Mouse (Mus musculus) forebrain, postnatal 0 days (tissue): ENCODE results near the gene Glis3. TPM values are rescaled to one million over a fixed set of nuclear protein-coding genes. Genes with fewer than 3 reads are reported as not detected.
A peak's percentile ranks its signal among the peaks of the same experiment; 100 is the strongest.

Experiments used
- ATAC-seq: fragments of 200-750 bp; cut with Nextera tagmentation; 2 replicates; pipeline ENCODE4 v1.8.0; 2017; ENCODE audit warnings: mild to moderate bottlenecking, moderate library complexity
- DNase-seq: peaks from one replicate; pipeline ENCODE4 v3.0.0-alpha.2; 2015
- H3K27ac ChIP-seq: fragments of 300-500 bp; sonication (generic); 2 replicates; pipeline ENCODE4 v1.5.1; 2014; ENCODE audit warnings: low read depth, mild to moderate bottlenecking, antibody characterized with exemption, low read length, moderate library complexity, mixed read lengths
- H3K27me3 ChIP-seq: fragments of 300-500 bp; sonication (generic); 2 replicates; pipeline ENCODE4 v1.6.1; 2014; ENCODE audit warnings: mild to moderate bottlenecking, low read length, mixed read lengths; ENCODE audit not compliant: insufficient read depth
- H3K36me3 ChIP-seq: fragments of 300-500 bp; sonication (generic); 2 replicates; pipeline ENCODE4 v1.6.1; 2014; ENCODE audit warnings: mild to moderate bottlenecking, moderate library complexity; ENCODE audit not compliant: insufficient read depth
- H3K4me1 ChIP-seq: fragments of 300-500 bp; sonication (generic); 2 replicates; pipeline ENCODE4 v1.6.1; 2014; ENCODE audit warnings: antibody characterized with exemption; ENCODE audit not compliant: insufficient read depth
- H3K4me2 ChIP-seq: fragments of 300-500 bp; sonication (generic); 2 replicates; pipeline ENCODE4 v1.6.1; 2014; ENCODE audit warnings: low read depth, mild to moderate bottlenecking, moderate library complexity
- H3K4me3 ChIP-seq: fragments of 300-500 bp; sonication (generic); 2 replicates; pipeline ENCODE4 v1.5.1; 2014; ENCODE audit warnings: low read depth, low read length, mixed read lengths
- H3K9ac ChIP-seq: fragments of 300-500 bp; sonication (generic); 2 replicates; pipeline ENCODE4 v1.6.1; 2014; ENCODE audit warnings: mild to moderate bottlenecking
- H3K9me3 ChIP-seq: fragments of 300-500 bp; sonication (generic); 2 replicates; pipeline ENCODE4 v1.6.1; 2016; ENCODE audit warnings: low read length
- CTCF ChIP-seq: sonication (generic); IDR thresholded peaks from 2 replicates; pipeline ENCODE4 v1.5.1; 2016; ENCODE audit warnings: antibody characterized with exemption, control low read depth, low read depth
- WGBS: fragments of 180-500 bp; shearing (Covaris S2); extraction: QIAGEN DNeasy Blood & Tissue Kit; methylation state at CpG from one replicate; pipeline ENCODE4 v1.1.7; 2014; 5-methylcytosine and 5-hydroxymethylcytosine counted together
- polyA plus RNA-seq: library from polyadenylated mRNA; unstranded; fragments of >200 nt; fragmentation: Nextera tagmentation; extraction: Ambion mirVana; gene quantifications from 2 replicates; pipeline ENCODE4 v1.2.1, GENCODE M21; 2015
- total RNA-seq: library from RNA; depleted of rRNA; stranded (reverse); fragments of >200 nt; gene quantifications from 2 replicates; pipeline ENCODE4 v1.2.3, GENCODE M21; 2014

Gene Glis3
- total and polyA plus RNA-seq, 2 experiments from 2014 or later: 0.86 to 8.5 TPM

DNA sequence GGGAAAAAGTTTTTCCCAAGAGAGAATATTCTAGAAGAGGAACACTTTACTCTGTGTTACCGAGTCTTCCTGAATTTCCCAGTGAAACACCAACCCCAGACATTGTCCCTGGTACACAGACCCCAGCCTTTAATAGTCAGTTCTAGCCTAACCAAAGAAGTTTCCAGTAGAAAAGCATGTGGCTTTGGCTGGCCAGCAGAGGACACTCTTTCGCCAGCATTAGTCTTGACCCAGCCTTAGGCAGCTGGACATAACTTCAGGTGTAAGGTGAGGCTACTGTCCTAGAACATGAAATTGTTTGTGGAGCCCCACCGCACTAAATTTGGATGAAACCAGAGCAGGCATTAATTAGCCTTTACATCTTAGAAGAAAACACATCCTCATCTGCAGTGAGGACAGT, 17.8 kb upstream of the Glis3 start:
- no peak overlapping the region for H3K27ac ChIP-seq
- no peak for DNase-seq
- no peak for ATAC-seq
- no peak; the same call in 1 of the 2 replicates for TF ChIP-seq CTCF
- H3K4me1 ChIP-seq: no peaks in the 10 kb centered on the region
- H3K9me3 ChIP-seq: no peaks in the 10 kb centered on the region
- no peaks in the 10 kb centered on the region for H3K27me3 ChIP-seq
- 66% methylated on average over 3 of the region's 3 CpGs for WGBS
- no peak overlapping the region for H3K4me3 ChIP-seq
- H3K36me3 ChIP-seq: no peaks in the 10 kb centered on the region
- no peak overlapping the region for H3K9ac ChIP-seq
- H3K4me2 ChIP-seq: no peak overlapping the region

- H3K9me3 ChIP-seq: no peaks in the 10 kb centered on the region
- 87% methylated on average over 4 of the region's 4 CpGs for WGBS
- no peak overlapping the region for H3K4me3 ChIP-seq
- no peak overlapping the region for H3K27ac ChIP-seq
- H3K27me3 ChIP-seq: no peaks in the 10 kb centered on the region
- H3K4me2 ChIP-seq: no peak overlapping the region
- DNase-seq (no peak), ATAC-seq (no peak)
- TF ChIP-seq CTCF: no peak
- no peak overlapping the region for H3K9ac ChIP-seq
- no peaks in the 10 kb centered on the region for H3K4me1 ChIP-seq
- H3K36me3 ChIP-seq: no peaks in the 10 kb centered on the region
Observed at GRCm38 (mm10) chr19:28686398-28686797, 6.5 kb upstream of the Glis3 start.

GRCm38 (mm10) chr19:28685484-28685883, 5.6 kb upstream of the Glis3 start:
- 24% methylated on average over 4 of the region's 4 CpGs for WGBS
- H3K4me1 ChIP-seq: no peaks in the 10 kb centered on the region
- H3K36me3 ChIP-seq: no peaks in the 10 kb centered on the region
- H3K9me3 ChIP-seq: no peaks in the 10 kb centered on the region
- no peak overlapping the region for H3K4me3 ChIP-seq
- no peak overlapping the region for H3K27ac ChIP-seq
- no peak for TF ChIP-seq CTCF
- H3K27me3 ChIP-seq: peaks cover 3% of the 10 kb centered on the region; the same call in 1 of the 2 replicates
- H3K4me2 ChIP-seq: no peak overlapping the region
- DNase-seq: peak; percentile 12
- ATAC-seq: 0 out of 2 replicates have a peak, but pooled peaks have one; percentile 23
- no peak overlapping the region for H3K9ac ChIP-seq

DNA sequence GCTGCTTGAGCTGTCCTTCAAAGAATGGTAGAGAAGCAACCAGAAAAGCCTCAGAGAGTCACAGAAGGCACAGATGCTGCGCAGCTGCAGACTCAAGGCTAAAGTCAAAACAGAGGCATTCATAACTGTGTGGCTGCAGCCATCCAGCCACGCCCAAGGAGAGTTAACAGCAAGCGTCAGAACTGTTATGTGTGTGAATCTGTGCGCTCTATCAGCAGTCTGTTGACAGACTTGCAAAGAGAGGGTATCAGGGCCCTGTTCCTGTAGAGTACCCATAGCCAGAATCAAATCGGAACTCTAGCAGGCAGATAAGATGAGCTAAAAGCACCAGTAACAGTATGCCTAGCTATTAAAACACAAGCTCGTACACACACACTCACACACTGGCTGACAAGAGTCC, 4.5 kb upstream of the Glis3 start:
- no peak overlapping the region for H3K9ac ChIP-seq
- peaks cover 2% of the 10 kb centered on the region; the same call in 1 of the 2 replicates for H3K4me1 ChIP-seq
- DNase-seq (no peak), ATAC-seq (no peak)
- no peak for TF ChIP-seq CTCF
- H3K27me3 ChIP-seq: peaks cover 12% of the 10 kb centered on the region
- no peaks in the 10 kb centered on the region for H3K36me3 ChIP-seq
- no peak overlapping the region for H3K27ac ChIP-seq
- no peak overlapping the region for H3K4me2 ChIP-seq
- H3K9me3 ChIP-seq: no peaks in the 10 kb centered on the region
- H3K4me3 ChIP-seq: no peak overlapping the region
- 93% methylated on average over 6 of the region's 6 CpGs for WGBS

DNA sequence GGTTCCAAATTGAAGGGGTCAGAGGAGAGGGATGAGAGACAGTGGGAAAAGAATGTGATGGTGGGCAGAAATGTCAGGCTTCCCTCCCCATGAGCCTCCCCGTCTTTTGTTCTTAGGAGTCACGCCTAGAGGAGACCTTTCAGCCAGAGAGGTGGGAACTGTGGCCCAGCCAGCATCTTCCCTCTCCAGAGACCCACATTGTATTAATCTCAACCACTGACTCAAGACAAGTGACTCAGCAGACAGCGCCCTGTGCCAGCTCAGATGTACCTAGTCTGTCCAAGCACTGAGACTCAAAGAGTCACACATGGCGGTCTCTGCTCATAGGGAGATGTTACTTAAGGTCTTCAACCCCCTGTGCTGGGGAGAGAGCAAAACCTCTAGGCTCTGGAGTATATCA, 3.5 kb upstream of the Glis3 start:
- no peaks in the 10 kb centered on the region for H3K36me3 ChIP-seq
- no peaks in the 10 kb centered on the region for H3K9me3 ChIP-seq
- DNase-seq (no peak), ATAC-seq (no peak)
- H3K9ac ChIP-seq: no peak overlapping the region
- H3K4me2 ChIP-seq: no peak overlapping the region
- no peak for TF ChIP-seq CTCF
- H3K4me3 ChIP-seq: no peak overlapping the region
- no peak overlapping the region for H3K27ac ChIP-seq
- peaks cover 21% of the 10 kb centered on the region for H3K27me3 ChIP-seq
- H3K4me1 ChIP-seq: peaks cover 12% of the 10 kb centered on the region; the same call in 1 of the 2 replicates
- 98% methylated on average over 4 of the region's 4 CpGs for WGBS

DNA sequence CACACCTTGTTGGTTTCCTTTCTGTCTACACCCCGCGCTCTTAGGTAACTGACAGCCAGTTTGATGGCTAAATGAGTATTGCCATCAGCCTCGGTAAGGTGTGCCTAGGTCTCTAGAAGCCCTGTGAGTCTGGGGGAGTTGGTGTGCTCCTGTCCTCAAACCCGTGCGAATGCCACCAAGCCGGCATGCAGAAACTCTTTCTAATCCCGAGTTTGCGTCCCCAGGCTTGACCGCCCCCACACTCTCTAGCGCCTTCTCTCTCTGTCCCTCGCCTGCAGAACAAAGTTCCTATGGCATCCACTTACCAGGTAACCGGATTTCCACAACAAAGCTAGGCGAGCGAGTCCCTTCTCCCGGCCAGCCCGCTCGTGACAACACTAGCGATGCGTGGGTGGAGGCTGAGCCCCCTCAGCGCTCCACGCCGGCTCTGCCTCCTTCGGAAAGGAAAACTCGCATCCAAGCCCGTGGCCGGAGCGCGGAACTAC, 544 bp downstream of the Glis3 start:
- Histone ChIP-seq H3K4me2 (peak overlapping the region; percentile 100), H3K27ac (no peak overlapping the region), H3K9ac (peak overlapping the region; percentile 47; the same call in 1 of the 2 replicates), H3K36me3 (no peaks in the 10 kb centered on the region), H3K4me1 (peaks cover 21% of the 10 kb centered on the region), H3K9me3 (no peaks in the 10 kb centered on the region), H3K27me3 (peaks cover 28% of the 10 kb centered on the region), H3K4me3 (peak overlapping the region; percentile 57)
- no peak for TF ChIP-seq CTCF
- DNase-seq (peak; percentile 24), ATAC-seq (no peak)
- WGBS: under 1% methylated on average over 28 of the region's 28 CpGs

DNA sequence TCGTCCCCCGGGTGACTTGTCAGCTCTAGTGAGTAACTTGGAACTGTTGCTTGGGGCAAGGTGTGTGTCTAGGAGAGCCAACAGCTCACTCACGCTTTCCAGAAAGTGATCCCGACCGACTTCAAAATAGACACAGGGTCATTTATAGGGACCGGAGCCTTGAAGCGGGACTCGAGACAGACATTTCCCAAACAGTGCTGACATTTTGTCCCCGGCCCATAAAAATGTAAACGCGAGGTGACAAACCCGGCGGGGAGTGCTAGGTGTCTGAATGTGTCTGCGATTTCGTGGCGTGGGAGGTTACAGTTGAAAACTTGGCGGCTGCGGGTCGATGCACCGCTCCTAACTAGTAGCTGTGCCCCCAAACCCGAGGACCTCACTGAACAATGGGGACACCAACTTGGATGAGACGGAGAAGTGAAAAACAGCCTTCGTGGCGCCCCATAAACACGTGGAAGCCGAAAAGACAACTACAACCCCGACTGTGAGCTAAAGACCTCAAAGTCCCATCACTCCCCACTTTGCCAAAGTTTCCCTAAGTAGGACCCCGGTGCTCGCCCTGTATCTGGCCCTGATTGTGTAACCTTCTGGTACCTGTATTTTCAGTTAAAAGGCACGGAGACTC, 1.1 kb downstream of the Glis3 start:
- Histone ChIP-seq H3K36me3 (no peaks in the 10 kb centered on the region), H3K27ac (no peak overlapping the region), H3K4me1 (peaks cover 21% of the 10 kb centered on the region), H3K9me3 (no peaks in the 10 kb centered on the region), H3K4me3 (peak overlapping the region; percentile 57), H3K9ac (no peak overlapping the region), H3K4me2 (peak overlapping the region; percentile 100), H3K27me3 (peaks cover 28% of the 10 kb centered on the region)
- WGBS: 1% methylated on average over 30 of the region's 30 CpGs
- no peak for DNase-seq
- ATAC-seq: no peak
- TF ChIP-seq CTCF: no peak
